Mouse (Mus musculus): Measurements from ENCODE around the gene Akr1c14. TPM values are rescaled to one million over a fixed set of nuclear protein-coding genes. Genes with fewer than 3 reads are reported as not detected.

Gene Akr1c14
- polyA plus RNA-seq, 1 experiment: 0.38 TPM

GRCm38 (mm10) chr13:4129100-4129499 lies 80.3 kb downstream of the Akr1c14 start:
- DNase-seq (ENCODE audit: low read depth): peak; percentile 38
- no peak for TF ChIP-seq POLR2A (IDR thresholded peaks at IDR 0.05; ENCODE audit: borderline replicate concordance, extremely low read depth, insufficient read depth, insufficient read length, poor library complexity, severe bottlenecking)
- peak; percentile 35; the same call in 1 of the 2 replicates for TF ChIP-seq CTCF (IDR thresholded peaks at IDR 0.05; ENCODE audit: borderline replicate concordance, extremely low read depth, insufficient read depth, insufficient read length)

- DNase-seq (ENCODE audit: low read depth): no peak
- TF ChIP-seq POLR2A (IDR thresholded peaks at IDR 0.05; ENCODE audit: borderline replicate concordance, extremely low read depth, insufficient read depth, insufficient read length, poor library complexity, severe bottlenecking) (no peak), CTCF (IDR thresholded peaks at IDR 0.05; ENCODE audit: borderline replicate concordance, extremely low read depth, insufficient read depth, insufficient read length) (no peak)
These were observed 82.5 kb downstream of the Akr1c14 start for GRCm38 (mm10) chr13:4131317-4131716.

GRCm38 (mm10) chr13:4131721-4132120 lies 82.9 kb downstream of the Akr1c14 start:
- TF ChIP-seq POLR2A (IDR thresholded peaks at IDR 0.05; ENCODE audit: borderline replicate concordance, extremely low read depth, insufficient read depth, insufficient read length, poor library complexity, severe bottlenecking) (no peak), CTCF (IDR thresholded peaks at IDR 0.05; ENCODE audit: borderline replicate concordance, extremely low read depth, insufficient read depth, insufficient read length) (no peak)
- no peak for DNase-seq (ENCODE audit: low read depth)

GRCm38 (mm10) chr13:4133070-4133469 lies 84.3 kb downstream of the Akr1c14 start:
- peak; percentile 9 for DNase-seq (ENCODE audit: low read depth)
- TF ChIP-seq POLR2A (IDR thresholded peaks at IDR 0.05; ENCODE audit: borderline replicate concordance, extremely low read depth, insufficient read depth, insufficient read length, poor library complexity, severe bottlenecking) (no peak), CTCF (IDR thresholded peaks at IDR 0.05; ENCODE audit: borderline replicate concordance, extremely low read depth, insufficient read depth, insufficient read length) (peak; percentile 21; the same call in 1 of the 2 replicates)

Other genes with a start within 250 kb of the Akr1c14 start
- 0.11 and 0.43 TPM in 2 replicates for gene Calml3, start 244.7 kb upstream of the Akr1c14 start, polyA plus RNA-seq (2012; rRNA removed)
- 0.18 and 1.1 TPM in 2 replicates for gene Calm4, start 211.3 kb upstream of the Akr1c14 start, polyA plus RNA-seq (2012; rRNA removed)
- gene Calm5, start 194.8 kb upstream of the Akr1c14 start, polyA plus RNA-seq (2012; rRNA removed): not detected in 2 replicates
- 7.9 and 9.4 TPM in 2 replicates for gene Net1, start 130.8 kb upstream of the Akr1c14 start, polyA plus RNA-seq (2012; rRNA removed)
- 0.05 TPM in 1 of 2 replicates, not detected in the other for gene Tubal3, start 130.7 kb upstream of the Akr1c14 start, polyA plus RNA-seq (2012; rRNA removed)
- gene Ucn3, start 103.7 kb upstream of the Akr1c14 start, polyA plus RNA-seq (2012; rRNA removed): 0.05 and 0.09 TPM in 2 replicates
- 0.11 TPM in 1 of 2 replicates, not detected in the other for gene Akr1c18, start 101.6 kb downstream of the Akr1c14 start, polyA plus RNA-seq (2012; rRNA removed)
- gene Akr1c13, start 142.1 kb downstream of the Akr1c14 start, polyA plus RNA-seq (2012; rRNA removed): 0.64 and 1.6 TPM in 2 replicates
- 2.6 TPM in 2 replicates for gene Akr1c19, start 179.7 kb downstream of the Akr1c14 start, polyA plus RNA-seq (2012; rRNA removed)
- 0.09 and 0.10 TPM in 2 replicates for gene Akr1c12, start 230.4 kb downstream of the Akr1c14 start, polyA plus RNA-seq (2012; rRNA removed)

Data from brain, embryonic 14.5 days (tissue).